Mouse (Mus musculus) embryo, embryonic 10.5 days (tissue): ENCODE measurements around the gene Jarid2.
A peak's percentile ranks its signal among the peaks of the same experiment; 100 is the strongest.
"Not testable (repeated sequence)": the region's sequence is repeated elsewhere in the genome, so short reads cannot be mapped to it uniquely, and the experiment has no call there.

ENCODE experiments used
- DNase-seq: peaks from one replicate; pipeline ENCODE4 v3.0.0-alpha.2; 2015; ENCODE audit warnings: low spot score

Jarid2 gene

DNA sequence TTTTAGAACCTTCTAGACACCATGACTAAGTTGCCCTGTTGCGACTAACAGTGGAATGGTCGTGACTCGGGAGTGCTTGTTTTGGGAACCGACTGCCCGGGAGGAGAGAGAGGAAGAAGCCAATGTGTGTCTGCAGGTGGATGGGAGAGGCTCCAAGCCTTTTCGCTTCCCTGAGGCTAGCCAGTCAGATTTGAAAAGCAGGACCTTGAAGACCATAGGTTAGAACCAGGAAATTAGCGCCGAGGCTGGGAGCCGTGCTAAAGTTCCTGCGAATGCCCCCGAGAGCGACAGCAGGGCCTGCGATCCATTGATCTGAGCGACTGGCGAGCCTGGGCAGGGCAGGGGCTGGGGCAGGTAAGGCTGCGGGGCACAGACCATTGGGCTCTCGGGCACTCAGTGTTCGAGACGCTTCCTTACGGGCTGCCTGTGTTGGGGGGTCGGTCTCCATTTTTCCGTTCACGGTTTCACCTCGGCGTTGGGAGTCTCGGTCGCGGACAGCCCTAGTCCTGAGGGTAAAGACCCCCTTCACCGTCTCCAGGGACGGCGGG is at the start of gene Jarid2:
Jarid2 (plus strand) TSS at position 51 of the 548 bp plus-strand sequence.
- DNase-seq: peak; percentile 67

DNA sequence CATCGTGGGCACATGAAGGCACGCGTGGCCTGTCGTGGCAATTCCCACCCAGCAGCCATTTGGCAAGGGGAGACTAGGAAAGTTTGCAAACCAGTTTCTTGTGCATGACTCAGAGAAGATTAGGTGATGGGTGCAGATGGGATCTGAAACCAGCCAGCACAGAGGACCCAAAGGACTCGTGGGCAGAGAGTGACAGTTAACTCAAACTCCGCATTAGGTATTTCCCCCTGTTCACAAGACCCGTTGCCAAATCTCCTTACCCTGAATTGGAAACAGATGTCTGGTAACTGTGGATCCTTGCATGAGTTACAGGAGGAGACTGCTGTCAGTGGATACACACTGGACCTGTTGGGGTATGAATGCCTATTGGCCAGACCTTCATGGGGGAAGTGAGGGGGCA is 48.2 kb upstream of the Jarid2 start:
- peak; percentile 44 for DNase-seq

DNA sequence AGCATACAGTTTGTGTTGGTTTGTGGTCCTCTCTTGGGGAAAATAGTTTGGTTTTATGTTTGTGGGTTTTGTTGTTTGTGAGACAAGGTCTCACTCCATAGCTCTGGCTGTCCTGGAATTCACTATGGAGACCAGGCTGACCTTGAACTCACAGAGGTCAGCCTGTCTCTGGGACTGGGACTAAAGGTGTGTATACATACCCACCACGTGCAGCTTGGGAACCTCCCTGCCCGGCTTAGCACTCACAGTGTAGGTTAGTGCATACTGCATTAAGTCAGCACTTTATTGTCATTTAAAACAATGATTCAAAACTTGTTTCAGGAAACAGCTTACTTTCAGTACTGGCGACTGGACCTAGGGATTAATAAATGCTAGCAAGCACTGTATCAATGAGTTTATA is 41.1 kb upstream of the Jarid2 start:
- no peak for DNase-seq

DNA sequence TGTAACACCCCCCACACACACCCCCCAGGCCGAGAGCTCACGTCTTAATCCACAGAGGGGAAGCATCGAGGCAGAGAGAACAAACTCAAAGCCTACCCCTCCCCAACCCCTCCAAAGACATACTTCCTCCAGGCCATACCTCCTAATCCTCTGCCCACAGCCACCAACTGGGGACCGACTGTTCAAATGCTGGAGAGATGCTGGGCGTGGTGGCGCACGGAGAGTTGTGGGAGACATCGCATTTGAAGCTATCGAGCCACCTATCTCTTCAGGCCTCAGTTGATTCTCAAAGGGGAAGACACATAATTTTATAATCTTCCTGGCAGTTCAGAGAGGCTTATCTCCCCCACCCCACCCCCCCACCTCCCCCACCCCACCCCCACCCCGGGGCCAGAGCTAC is 31.6 kb upstream of the Jarid2 start:
- no peak for DNase-seq

DNA sequence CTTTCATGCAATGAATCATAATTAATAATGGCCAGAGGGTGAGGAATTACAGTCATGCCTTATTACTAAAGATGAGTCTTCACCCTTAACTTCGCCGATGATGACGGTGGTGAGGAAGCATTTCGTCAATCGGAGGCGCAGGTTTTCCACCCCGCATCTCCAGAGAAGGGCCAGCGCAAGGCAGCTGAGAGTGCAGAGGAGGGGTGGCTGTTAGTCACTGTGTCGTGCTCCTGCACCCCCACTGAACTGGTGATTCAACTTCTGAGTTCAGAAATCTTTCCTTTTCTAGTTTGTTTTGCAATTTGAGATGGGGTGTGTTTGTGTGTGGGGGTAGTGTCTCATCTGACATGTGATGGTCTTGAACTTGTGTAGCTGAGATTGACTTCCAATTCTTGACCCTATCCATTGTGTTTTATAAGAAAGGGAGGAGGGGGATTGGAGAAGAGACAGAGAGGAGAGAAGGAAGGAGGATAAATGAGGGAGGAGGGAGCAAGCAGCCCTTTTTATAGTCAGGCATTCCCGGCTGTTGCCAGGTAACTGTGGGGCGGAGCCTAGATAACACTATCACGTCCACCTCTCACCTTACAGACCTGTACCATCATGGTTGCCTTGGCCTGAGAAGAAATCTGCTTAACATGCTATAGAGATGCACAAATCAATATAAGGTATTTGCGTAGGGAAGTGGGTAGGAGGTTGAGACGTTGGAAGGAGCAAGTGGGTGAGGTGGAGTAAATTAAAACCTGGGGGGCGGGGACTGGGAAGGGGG is 25.1 kb upstream of the Jarid2 start:
- DNase-seq: no peak

DNA sequence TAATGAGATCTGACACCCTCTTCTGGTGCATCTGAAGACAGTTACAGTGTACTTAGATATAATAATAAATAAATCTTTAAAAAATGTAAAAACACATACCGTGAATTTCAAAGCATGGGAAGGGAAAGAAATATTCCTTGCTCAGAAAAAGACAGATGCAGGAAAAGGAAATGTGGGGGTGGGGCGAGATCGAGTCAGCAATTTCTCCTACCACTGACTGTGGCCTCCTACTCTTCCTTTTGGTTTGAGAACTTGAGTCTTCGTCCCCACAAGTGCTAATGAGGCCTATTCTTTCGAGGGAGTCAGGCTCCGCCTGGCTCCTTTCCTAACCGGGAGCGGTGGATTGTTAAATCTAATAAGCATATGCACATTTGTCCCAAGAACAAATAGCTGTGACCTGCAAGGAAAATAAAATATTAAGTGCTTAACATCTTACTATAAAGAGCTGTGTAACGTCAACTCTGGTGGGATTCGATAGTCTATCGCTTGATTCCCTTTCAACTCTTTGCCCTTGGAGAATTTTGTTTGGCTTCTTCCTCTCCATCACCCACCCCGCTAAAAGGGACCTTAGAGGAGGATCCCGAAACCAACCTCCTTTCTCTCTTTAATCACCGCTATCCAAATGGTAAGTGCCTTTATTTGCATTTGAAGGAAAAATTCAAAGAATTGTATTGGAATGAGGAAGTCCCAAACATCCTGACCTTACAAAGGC is 24.1 kb upstream of the Jarid2 start:
- DNase-seq: no peak

DNA sequence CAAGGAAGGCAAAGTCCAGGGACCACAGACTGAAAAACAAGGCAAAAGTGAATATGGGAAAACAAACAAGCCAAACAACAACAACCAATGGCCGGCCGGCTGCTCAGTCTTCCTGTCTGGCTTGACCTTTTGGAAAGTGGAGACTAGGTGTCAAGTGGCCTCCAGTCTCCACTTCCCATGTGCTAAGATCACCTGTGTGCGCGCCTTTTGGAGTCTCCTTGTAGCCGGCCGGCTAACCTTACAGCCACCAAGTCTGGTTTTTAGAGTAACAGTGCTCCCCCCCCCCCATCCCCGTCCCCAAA is 23.6 kb upstream of the Jarid2 start:
- DNase-seq: no peak

DNA sequence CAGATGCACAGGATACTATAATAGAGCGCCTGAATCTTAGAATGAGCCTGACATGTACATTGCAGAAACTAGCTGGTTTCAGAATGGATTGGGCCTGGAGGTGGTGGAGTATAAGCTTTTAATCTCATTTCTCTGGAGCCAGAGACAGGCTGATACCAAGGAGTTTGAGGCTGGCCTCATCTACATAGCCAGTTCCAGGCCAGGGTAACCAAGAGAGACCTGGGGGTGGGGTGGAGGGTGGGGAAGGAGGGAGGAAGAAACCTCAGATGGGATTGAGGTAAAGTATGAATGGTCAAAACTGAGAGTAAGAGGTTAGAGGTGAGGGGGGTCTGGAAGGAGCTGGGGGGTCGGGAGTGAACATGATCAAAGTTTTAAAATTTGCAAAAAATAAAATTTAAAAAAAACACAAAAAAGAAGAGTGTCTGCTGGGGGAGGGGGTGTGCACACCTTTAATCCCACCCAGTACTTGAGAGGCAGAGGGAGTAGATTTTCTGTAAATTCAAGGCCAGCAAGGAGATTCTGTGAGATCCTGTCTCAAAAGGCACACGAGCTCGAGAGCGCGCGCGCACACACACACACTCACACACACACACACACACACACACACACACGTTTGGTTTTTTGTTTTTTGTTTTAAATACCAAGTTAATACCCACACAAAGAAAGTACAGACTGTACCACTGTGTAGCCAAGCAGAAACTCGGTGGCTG is 22.9 kb upstream of the Jarid2 start:
- DNase-seq: no peak

DNA sequence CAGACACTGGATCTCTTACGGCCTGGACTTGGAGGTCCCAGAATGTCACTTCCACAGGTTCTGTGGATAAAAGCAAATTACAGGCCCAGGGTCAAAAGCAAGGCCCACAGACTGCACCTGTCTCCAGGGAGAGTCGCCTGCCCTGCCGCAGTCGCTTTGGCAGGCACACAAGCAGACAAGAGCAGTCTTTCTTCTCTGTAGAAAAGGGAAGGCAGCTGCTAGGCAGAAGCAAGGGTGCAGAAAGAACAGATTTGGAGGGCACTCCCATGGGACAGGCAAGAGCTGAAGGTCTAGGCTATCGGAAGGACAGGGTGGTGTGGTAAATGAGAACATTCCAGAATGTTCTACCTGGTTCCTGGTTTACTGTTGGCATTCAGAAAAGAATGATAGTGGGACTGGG is 22.1 kb upstream of the Jarid2 start:
- no peak for DNase-seq

DNA sequence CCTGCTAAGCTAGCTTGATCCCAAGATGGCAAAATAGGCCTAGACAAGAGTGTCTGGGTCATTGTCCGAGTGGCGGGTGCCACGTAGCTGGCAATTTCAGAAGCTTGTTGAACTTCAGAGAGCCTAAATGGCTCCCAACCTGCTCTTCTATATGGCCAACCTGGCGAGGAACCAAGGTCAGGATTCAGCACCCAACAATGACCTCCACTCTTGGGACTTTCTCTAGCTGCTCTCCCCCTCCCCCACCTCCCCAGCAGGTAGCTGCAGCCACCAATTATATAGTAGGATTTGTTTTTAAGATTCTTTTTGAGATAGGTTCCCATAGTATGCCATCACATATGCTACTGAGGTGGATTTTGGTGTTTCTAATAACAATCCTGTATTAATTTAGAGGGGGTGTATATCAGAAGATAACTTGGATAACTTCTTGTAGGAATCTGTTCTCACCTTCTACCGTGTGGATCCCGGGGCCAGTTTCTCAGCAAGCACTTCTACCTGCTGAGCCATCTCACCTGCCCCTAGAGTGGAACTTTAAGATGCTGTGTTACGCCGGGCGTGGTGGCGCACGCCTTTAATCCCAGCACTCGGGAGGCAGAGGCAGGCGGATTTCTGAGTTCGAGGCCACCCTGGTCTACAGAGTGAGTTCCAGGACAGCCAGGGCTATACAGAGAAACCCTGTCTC is 20.8 kb upstream of the Jarid2 start:
- DNase-seq: no peak

DNA sequence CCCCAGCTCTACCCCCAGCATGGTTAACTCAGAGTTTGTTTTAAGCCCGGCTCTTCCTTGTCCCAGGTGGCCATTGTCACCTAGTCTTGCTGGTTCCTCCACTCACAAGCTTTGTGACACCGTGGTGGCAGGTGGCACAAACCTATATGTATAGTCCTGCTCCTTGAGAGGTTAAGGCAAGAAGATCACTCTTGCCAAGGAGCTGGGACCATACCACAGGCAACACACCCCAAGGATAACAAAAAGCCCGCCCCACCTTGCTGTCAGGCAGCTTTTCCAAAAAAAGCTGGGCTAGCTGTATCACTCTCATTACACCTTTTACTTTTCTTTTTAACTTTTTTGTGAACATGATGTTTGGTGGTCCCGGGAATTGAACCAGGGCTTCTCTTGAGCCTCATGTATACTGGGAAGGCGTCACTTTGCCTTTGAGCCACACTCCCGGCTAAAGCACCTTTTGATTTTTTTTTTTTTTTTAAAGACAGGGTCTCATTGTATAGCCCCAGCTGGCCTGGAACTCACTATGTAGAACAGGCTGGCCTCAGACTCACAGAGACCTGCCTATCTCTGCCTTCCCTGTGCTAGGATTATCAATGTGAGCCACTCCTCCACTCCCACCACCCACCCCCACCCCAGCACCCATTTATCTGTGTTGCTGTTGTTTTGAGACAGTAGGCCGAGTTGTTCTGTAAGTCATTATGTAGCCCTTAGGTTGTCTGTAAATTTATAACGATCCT is 19.4 kb upstream of the Jarid2 start:
- DNase-seq: no peak

DNA sequence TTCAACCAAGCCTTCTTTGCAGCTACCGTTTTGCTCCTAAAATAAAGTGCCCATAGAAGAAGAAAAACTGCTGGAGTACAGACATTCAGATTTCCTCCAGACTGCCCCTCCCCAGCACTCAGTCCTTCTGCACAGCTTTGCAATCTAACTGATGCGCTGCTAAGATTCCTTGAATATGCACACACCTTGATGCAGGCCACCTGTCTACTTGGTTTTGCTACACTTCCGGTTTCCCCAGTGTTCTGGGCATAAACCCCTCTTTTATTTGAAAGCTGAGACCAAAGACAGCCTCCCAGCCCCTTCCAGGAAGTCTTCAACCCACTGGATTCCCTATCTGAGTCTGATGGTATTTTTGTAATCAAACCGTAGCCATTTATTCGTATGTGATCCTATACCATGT is 18.2 kb upstream of the Jarid2 start:
- no peak for DNase-seq

DNA sequence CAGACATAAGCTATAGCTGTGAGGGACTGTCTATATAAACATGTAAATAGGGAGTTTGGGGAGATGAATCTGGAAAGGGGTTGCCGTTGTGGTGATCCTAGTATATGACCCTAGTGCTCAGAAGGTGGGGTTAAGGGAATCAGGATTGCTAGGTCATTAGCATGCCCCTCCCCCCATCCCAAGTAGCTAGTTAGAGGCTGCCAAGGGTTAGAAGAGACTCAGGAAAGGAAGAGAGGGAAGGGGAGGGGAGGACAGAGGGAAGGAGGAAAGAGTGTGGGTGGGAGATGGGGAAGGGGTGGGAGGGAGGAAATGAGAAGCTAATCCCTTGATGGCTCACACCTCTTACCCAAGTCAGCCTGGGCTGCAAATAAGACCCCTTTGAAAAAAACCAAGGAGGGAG is 17.4 kb upstream of the Jarid2 start:
- DNase-seq: no peak

DNA sequence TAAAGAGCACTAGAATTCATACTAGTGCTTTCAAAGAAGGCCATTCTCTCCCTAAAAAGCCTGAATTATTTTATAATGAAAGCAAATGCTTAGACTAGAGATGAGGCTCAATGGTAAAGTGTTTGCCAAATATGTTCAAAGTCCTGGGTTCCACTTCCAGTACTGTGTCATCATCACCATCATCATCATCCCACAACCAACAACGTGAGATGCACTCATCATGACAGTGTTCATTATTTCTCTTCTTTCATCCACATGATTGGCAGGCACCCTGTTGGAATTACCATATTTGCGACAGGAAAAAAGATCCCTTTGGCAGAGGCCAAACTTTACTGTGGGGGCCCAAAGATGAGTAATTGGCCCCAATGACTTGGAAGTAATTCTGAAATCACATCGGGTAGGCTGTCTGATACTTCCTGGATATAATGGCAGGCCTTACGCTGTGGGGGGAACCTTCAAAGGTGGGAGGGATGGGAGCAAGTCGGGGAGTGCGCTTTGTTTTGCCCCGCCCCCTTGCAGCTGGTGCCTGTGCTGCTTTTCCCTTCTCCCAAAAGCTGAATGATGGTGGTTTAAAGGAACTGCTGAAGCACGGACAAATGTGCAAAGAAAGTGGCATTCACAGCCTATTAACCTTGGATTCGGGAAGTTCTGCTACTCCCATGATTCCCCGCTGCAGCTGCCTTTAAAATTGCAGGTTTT is 13.9 kb upstream of the Jarid2 start:
- DNase-seq: peak; percentile 58

DNA sequence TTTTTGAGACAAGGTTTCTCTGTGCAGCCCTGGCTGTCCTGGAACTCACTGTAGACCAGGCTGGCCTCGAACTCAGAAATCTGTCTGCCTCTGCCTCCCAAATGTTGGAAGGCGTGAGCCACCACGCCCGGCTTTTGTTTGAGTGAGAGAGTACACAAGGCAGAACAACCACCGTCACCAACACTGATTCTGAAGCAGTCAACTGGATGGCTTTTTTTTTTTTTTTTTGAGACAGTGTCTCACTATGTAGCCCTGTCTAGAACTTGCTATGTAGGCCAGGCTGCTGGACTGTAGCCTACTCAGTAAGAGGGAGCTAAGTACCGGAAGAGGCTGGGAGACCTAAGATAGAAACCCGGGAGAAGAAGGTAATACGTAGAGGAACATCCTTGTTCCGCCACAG is 11.4 kb upstream of the Jarid2 start:
- no peak for DNase-seq

DNA sequence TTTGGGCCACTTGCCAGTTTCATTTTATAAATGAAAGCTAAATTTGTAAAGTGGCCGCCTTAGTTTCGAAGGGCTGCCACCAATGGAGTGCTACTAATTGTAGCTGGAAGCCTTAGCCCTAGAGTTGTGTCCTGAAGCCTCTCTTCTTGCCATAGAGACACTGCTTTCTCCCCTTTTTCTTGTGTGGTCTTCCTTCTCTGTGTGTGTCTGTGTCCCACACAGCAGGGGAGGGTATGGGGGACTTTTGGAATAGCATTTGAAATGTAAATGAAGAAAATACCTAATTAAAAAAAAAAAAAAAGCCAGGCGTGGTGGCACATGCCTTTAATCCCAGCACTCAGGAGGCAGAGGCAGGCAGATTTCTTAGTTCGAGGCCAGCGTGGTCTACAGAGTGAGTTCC is 10.8 kb upstream of the Jarid2 start:
- DNase-seq: not testable (repeated sequence)

DNA sequence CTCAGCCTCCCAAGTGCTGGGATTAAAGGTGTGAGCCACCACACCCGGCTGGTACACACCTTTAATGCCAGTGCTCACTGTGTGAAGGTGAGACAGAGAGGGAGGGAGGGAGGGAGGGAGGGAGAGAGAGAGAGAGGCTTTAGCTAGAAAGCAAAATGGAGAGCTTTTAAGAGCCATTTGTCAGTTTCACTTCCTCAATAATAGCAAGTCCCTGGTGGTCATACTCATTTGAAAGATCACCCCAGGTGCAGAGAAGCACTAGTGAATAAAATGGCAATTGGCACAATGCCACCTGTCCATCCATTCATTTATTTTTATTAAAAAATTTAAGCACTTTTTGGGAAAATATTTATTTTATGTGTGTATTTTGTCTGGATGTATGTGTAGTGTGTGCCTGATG is 9.2 kb upstream of the Jarid2 start:
- no peak for DNase-seq

DNA sequence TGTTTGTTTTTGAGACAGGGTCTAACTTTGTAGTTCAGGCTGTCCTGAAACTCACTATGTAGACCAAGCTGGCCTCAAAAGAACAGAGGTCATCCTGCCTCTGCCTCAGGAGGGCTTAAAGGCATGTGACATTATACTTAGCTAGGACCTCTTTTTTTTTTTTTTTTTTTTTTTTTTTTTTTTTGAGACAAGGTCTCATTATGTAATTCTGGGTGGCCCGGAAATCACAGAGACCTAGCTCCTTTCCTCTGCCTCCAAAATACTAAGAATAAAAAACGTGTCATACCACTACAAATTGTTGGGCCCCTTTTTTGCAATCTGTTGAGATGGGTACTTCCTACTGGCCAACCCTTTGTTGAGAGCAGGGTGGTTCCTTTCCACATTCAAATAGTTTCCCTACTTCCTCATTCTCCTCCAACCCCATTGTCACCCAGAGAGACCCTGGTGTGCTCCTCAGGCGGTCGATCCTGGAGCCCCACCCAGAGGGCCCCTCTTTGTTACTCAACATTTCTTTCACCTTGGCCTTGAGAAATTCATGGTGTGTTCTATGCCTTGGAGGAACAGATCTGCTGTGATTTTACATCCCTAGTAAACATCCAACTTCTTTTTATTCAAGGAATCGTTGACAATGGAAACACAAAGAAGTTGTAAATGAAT is 7.3 kb upstream of the Jarid2 start:
- no peak for DNase-seq

DNA sequence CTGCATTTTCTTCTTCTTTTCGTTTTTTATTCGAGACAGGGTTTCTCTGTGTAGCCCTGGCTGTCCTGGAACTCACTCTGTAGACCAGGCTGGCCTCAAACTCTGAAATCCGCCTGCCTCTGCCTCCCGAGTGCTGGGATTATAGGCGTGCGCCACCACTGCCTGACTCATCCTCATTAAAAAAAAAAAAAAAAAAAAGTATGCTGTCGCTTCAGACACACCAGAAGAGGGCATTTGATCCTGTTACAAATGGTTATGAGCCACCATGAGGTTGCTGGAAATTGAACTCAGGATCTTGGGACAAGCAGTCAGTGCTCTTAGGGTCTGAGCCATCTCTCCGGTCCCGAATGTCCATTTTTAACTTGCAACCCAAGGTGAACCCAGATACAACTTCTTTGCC is 5.8 kb upstream of the Jarid2 start:
- not testable (repeated sequence) for DNase-seq

DNA sequence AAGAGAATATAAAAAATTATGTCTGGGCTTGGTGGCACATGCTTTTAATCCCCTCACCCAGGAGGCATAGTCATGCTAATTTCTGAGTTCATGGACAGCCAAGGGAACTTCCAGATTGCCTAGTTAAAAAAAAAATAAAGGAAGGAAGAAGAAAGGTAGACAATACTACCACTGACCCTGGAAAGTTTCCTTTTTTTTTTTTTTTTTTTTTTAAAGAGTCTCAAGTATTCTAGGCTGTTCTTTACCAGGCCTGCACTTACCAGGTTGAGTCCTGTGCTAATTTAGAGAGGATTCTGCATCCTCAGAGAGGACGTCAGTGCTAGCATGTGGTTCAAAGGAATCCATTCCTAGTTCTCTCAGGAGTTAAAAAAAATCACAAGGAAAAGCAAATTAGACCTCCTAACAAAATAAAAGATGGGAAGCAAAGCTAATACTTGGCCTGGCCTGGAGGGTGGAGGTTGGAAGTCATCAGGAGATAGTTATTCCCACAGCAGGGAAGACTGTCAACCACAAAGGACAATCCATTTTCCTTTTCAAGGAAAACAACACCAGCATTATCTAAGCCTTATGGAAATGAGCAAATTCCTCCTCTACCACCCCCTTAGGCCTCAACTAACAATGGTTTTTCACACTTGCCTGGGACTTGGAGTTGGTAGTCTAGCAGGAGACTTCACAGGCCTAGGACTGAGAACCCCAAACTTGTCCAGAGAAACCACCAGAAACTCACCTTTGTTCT is 961 bp upstream of the Jarid2 start:
- no peak for DNase-seq
